Mouse (Mus musculus): Measurements from ENCODE around the gene Fh1. TPM values are rescaled to one million over a fixed set of nuclear protein-coding genes. Genes with fewer than 3 reads are reported as not detected.

The Fh1 gene
- polyA plus RNA-seq, 1 experiment: 115 TPM

GRCm38 (mm10) chr1:175629248-175629647 lies 3.8 kb upstream of the Fh1 start:
- H3K27ac ChIP-seq (ENCODE audit: insufficient read depth, low read length): no peak overlapping the region
- TF ChIP-seq POLR2A (IDR thresholded peaks at IDR 0.05; ENCODE audit: extremely low read depth, insufficient read depth, low read length): no peak
- TF ChIP-seq CTCF (IDR thresholded peaks at IDR 0.05; ENCODE audit: extremely low read depth, insufficient read depth, low read length): no peak
- no peak overlapping the region for H3K4me3 ChIP-seq (ENCODE audit: insufficient read depth, low read length)
- peaks cover 2% of the 10 kb centered on the region; the same call in 1 of the 2 replicates for H3K4me1 ChIP-seq (ENCODE audit: control insufficient read depth, insufficient read depth, low read length)

DNA sequence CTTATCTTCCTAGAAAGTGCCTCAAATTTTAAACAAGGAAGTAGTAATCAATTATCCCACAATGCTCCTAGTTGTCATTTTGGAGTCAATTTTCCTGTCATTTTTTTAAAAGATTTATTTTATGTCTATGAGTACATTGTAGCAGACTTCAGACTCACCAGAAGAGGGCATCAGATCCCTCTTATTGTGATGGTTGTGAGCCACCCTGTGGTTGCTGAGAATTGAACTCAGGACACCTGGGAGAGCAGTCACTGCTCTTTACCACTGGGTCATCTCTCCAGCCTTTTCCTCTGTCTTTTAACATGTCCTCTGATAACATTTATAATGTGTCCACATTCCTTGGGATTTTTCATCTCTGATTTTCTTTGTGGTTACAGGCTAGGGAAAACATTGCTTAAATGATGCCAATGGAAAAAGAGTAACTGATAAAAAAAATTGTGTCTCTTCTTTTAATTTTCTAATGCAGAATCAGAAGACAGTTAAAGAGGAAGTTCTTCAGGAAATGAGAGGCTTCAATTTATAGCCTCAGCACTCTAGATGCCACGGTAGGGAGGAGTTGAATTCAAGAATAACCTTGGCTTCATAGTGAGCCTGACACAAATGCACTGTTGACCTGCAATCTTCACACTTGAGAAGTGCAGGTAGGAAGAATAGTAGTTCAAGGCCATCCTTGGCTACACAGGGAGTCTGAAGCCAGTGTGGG lies 706 bp upstream of the Fh1 start:
- TF ChIP-seq POLR2A (IDR thresholded peaks at IDR 0.05; ENCODE audit: extremely low read depth, insufficient read depth, low read length): no peak
- TF ChIP-seq CTCF (IDR thresholded peaks at IDR 0.05; ENCODE audit: extremely low read depth, insufficient read depth, low read length): peak; percentile 58; the same call in 1 of the 2 replicates
- no peak overlapping the region for H3K27ac ChIP-seq (ENCODE audit: insufficient read depth, low read length)
- peaks cover 4% of the 10 kb centered on the region for H3K4me1 ChIP-seq (ENCODE audit: control insufficient read depth, insufficient read depth, low read length)
- H3K4me3 ChIP-seq (ENCODE audit: insufficient read depth, low read length): peak overlapping the region; percentile 96

DNA sequence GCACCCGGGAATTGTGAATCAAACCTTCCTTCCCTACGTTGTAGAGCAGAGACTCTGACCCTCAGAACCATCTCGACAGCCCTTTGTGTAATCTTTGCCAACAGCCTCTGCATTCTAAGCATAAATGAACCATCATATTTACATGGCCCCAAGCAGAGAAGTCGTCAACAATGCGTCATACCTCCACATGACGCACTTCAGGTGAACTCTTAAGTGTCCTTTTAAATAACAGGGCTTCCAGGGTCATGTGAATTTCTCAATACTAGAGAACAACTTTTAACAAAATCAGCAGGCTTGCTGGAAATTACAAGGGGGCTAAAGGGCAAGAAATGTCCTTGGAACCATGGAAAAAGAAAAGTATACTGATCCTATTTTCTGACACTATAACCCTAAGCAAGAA lies 1.8 kb downstream of the Fh1 start:
- Histone ChIP-seq H3K27ac (ENCODE audit: insufficient read depth, low read length) (no peak overlapping the region), H3K4me3 (ENCODE audit: insufficient read depth, low read length) (no peak overlapping the region), H3K4me1 (ENCODE audit: control insufficient read depth, insufficient read depth, low read length) (peaks cover 4% of the 10 kb centered on the region)
- TF ChIP-seq POLR2A (IDR thresholded peaks at IDR 0.05; ENCODE audit: extremely low read depth, insufficient read depth, low read length): no peak
- no peak for TF ChIP-seq CTCF (IDR thresholded peaks at IDR 0.05; ENCODE audit: extremely low read depth, insufficient read depth, low read length)

- no peak within 1 kb of the TSS for H3K27ac ChIP-seq (ENCODE audit: insufficient read depth, low read length)
- TF ChIP-seq CTCF (IDR thresholded peaks at IDR 0.05; ENCODE audit: extremely low read depth, insufficient read depth, low read length) (no peak), POLR2A (IDR thresholded peaks at IDR 0.05; ENCODE audit: extremely low read depth, insufficient read depth, low read length) (no peak)
Observed at GRCm38 (mm10) chr1:175619814-175620431, 5.5 kb downstream of the Fh1 start, which contains the start of gene Kmo. TSS of gene Kmo (plus strand) at chr1:175620381.

DNA sequence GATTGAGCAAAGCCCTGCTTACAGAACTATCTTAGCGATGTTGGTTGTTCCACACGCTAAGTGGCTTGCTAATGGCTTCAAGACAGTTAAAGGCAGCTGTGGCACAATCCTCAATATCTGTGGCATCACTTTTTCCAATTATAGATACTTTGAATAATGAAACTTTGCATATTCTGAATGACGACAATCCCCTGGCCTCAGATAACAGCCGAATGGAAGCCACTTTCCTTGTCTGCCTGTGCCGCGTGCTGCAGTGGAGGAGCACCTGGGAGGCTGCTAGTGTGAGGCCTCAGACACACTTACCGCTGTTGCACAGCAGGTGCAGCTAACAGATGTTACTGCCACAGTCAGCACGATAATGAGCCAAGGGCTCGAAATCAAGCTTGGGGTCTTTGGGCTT lies 10.4 kb downstream of the Fh1 start:
- no peak for TF ChIP-seq CTCF (IDR thresholded peaks at IDR 0.05; ENCODE audit: extremely low read depth, insufficient read depth, low read length)
- no peak for TF ChIP-seq POLR2A (IDR thresholded peaks at IDR 0.05; ENCODE audit: extremely low read depth, insufficient read depth, low read length)
- no peaks in the 10 kb centered on the region for H3K4me1 ChIP-seq (ENCODE audit: control insufficient read depth, insufficient read depth, low read length)
- no peak overlapping the region for H3K27ac ChIP-seq (ENCODE audit: insufficient read depth, low read length)
- no peak overlapping the region for H3K4me3 ChIP-seq (ENCODE audit: insufficient read depth, low read length)

More at GRCm38 (mm10) chr1:175619814-175620431, 5.5 kb downstream of the Fh1 start, which contains the start of gene Kmo:
- Histone ChIP-seq H3K4me1 (ENCODE audit: control insufficient read depth, insufficient read depth, low read length) (peaks cover 4% of the 10 kb centered on the region), H3K4me3 (ENCODE audit: insufficient read depth, low read length) (no peak within 1 kb of the TSS)

DNA sequence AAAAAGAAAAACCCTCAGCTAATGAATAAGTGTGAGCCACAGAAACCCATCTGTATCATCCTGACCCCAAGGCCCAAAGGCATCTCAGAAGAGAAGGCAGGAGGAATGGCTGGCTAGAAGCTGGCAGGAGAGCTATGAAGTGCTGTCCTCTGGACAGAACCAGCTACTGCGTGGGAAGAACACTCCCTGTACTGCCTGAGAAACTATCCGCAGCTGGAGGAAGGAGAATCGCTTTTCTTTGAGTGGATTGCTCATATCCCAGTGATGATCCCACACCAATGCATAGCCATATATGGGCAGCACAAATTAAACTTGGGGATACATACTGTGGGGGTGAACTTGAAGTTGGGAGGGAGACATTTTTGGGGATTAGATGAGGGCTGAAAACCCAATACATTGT lies 16.7 kb downstream of the Fh1 start:
- H3K27ac ChIP-seq (ENCODE audit: insufficient read depth, low read length): no peak overlapping the region
- H3K4me3 ChIP-seq (ENCODE audit: insufficient read depth, low read length): no peak overlapping the region
- H3K4me1 ChIP-seq (ENCODE audit: control insufficient read depth, insufficient read depth, low read length): no peaks in the 10 kb centered on the region
- TF ChIP-seq CTCF (IDR thresholded peaks at IDR 0.05; ENCODE audit: extremely low read depth, insufficient read depth, low read length) (no peak), POLR2A (IDR thresholded peaks at IDR 0.05; ENCODE audit: extremely low read depth, insufficient read depth, low read length) (no peak)

- Histone ChIP-seq H3K4me3 (ENCODE audit: insufficient read depth, low read length) (no peak overlapping the region), H3K27ac (ENCODE audit: insufficient read depth, low read length) (no peak overlapping the region), H3K4me1 (ENCODE audit: control insufficient read depth, insufficient read depth, low read length) (no peaks in the 10 kb centered on the region)
- TF ChIP-seq CTCF (IDR thresholded peaks at IDR 0.05; ENCODE audit: extremely low read depth, insufficient read depth, low read length) (no peak), POLR2A (IDR thresholded peaks at IDR 0.05; ENCODE audit: extremely low read depth, insufficient read depth, low read length) (no peak)
Observed at GRCm38 (mm10) chr1:175607838-175608585, 17.4 kb downstream of the Fh1 start.

DNA sequence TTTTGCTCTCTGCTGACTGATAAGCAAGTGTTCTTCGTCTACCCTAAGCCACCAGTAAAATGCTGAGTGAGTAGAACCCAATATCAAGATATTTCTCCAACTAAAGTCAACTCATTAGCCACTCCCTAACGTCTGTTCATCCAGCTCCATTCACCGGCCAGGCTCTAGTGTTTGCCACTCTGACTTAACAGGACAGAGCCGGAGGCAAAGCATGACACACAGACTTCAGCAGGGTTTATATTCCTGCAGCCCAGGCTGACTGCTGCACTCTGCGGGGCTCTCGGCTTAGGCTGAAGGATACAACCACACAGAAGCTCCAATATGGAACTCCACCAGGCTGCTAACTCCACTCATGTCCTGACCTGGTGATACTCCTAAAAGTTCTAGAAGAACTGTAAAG lies 18.1 kb downstream of the Fh1 start:
- TF ChIP-seq CTCF (IDR thresholded peaks at IDR 0.05; ENCODE audit: extremely low read depth, insufficient read depth, low read length) (no peak), POLR2A (IDR thresholded peaks at IDR 0.05; ENCODE audit: extremely low read depth, insufficient read depth, low read length) (no peak)
- Histone ChIP-seq H3K4me3 (ENCODE audit: insufficient read depth, low read length) (no peak overlapping the region), H3K27ac (ENCODE audit: insufficient read depth, low read length) (no peak overlapping the region), H3K4me1 (ENCODE audit: control insufficient read depth, insufficient read depth, low read length) (no peaks in the 10 kb centered on the region)

DNA sequence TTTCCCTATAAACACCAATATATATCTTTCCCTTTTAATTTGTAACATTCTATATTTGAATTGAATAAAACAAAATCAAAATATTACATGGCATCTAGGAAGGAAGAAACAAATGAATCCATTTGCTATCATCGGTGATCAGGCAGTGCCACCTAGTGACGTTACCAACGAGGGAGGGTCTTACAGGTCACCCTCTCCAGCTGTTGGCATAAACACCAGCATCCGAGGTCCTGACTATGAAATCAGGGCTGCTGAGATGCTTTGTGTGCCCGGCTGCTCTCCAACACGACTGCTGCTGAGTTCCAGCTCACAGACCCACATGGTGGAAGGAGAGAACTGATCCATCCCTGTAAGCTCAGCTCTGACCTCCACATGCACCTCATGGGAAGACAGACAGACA lies 22.0 kb downstream of the Fh1 start:
- Histone ChIP-seq H3K4me1 (ENCODE audit: control insufficient read depth, insufficient read depth, low read length) (no peaks in the 10 kb centered on the region), H3K4me3 (ENCODE audit: insufficient read depth, low read length) (no peak overlapping the region), H3K27ac (ENCODE audit: insufficient read depth, low read length) (no peak overlapping the region)
- peak; percentile 60 for TF ChIP-seq CTCF (IDR thresholded peaks at IDR 0.05; ENCODE audit: extremely low read depth, insufficient read depth, low read length)
- no peak for TF ChIP-seq POLR2A (IDR thresholded peaks at IDR 0.05; ENCODE audit: extremely low read depth, insufficient read depth, low read length)
